Mouse (Mus musculus) adrenal gland (tissue): ENCODE measurements around the gene Cactin.

ENCODE experiments used
- intact Hi-C: fragments of 180-260 bp; cut with DNase I; formaldehyde crosslinking; loops from one replicate; pipeline ENCODE4 v1.15.1; 2025

The Cactin gene

GRCm38 (mm10) chr10:81295185-81295584 is 25.7 kb upstream of the Cactin start:
- intact Hi-C loops, result no loop called here

- intact Hi-C loops, result no loop called here
These were observed 23.7 kb upstream of the Cactin start for GRCm38 (mm10) chr10:81297246-81297645.

- intact Hi-C loops, result no loop called here
These were observed 23.1 kb upstream of the Cactin start for GRCm38 (mm10) chr10:81297845-81298244.

- intact Hi-C loops, result no loop called here
These were observed 22.4 kb upstream of the Cactin start for GRCm38 (mm10) chr10:81298369-81299100.

- intact Hi-C loops, result no loop called here
These were observed 21.1 kb upstream of the Cactin start for GRCm38 (mm10) chr10:81299585-81300351.

- intact Hi-C loops, result no loop called here
These were observed 20.5 kb upstream of the Cactin start for GRCm38 (mm10) chr10:81300352-81300907.

GRCm38 (mm10) chr10:81301321-81301720 is 19.6 kb upstream of the Cactin start:
- intact Hi-C loops, result no loop called here

- intact Hi-C loops, result no loop called here
These were observed 18.6 kb upstream of the Cactin start for GRCm38 (mm10) chr10:81302288-81302687.

- intact Hi-C loops, result no loop called here
These were observed 18.1 kb upstream of the Cactin start for GRCm38 (mm10) chr10:81302781-81303218.

- intact Hi-C loops, result no loop called here
These were observed 17.6 kb upstream of the Cactin start for GRCm38 (mm10) chr10:81303258-81303657.

GRCm38 (mm10) chr10:81303761-81304160 is 17.1 kb upstream of the Cactin start:
- intact Hi-C loops, result no loop called here

- intact Hi-C loops, result no loop called here
These were observed 16.2 kb upstream of the Cactin start for GRCm38 (mm10) chr10:81304597-81305238.

GRCm38 (mm10) chr10:81305663-81306062 is 15.2 kb upstream of the Cactin start:
- intact Hi-C loops, result no loop called here

- intact Hi-C loops, result no loop called here
These were observed 14.7 kb upstream of the Cactin start for GRCm38 (mm10) chr10:81306173-81306668.

GRCm38 (mm10) chr10:81306837-81307682 is 13.8 kb upstream of the Cactin start:
- intact Hi-C loops, result no loop called here

GRCm38 (mm10) chr10:81309571-81309970 is 11.3 kb upstream of the Cactin start:
- intact Hi-C loops, result no loop called here

GRCm38 (mm10) chr10:81313581-81313980 is 7.3 kb upstream of the Cactin start:
- intact Hi-C loops, result no loop called here

- intact Hi-C loops, result no loop called here
These were observed 6.7 kb upstream of the Cactin start for GRCm38 (mm10) chr10:81314201-81314600.

- intact Hi-C loops, result no loop called here
These were observed 5.3 kb upstream of the Cactin start for GRCm38 (mm10) chr10:81315587-81315986.

- intact Hi-C loops, result no loop called here
These were observed 4.4 kb upstream of the Cactin start for GRCm38 (mm10) chr10:81316338-81317060.
